Mouse (Mus musculus): Measurements from ENCODE around the gene Zfp663. TPM values are rescaled to one million over a fixed set of nuclear protein-coding genes. Genes with fewer than 3 reads are reported as not detected.

Zfp663 gene
- total RNA-seq, 1 experiment, result not detected

DNA sequence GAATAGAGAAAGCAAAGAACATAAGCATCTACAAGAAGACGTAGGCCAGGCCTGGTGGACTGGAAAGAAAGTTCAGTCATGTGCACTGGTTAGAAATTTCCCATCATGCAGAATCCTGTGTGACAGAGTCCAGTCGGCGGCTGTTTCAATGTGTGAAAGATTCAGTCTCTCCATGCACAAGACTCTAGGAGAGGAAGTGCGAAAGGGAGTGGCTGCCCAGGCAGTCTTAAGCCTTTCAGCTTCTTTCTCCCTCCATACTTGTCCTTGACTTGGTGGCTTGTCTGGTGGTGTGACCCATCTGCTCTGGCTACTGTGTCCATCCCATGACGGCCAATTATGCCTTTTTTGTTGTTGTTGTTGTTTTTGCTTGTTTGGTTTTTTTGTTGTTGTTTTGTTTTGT lies 22.3 kb downstream of the Zfp663 start:
- no peak for DNase-seq (ENCODE audit: low read depth, low spot score)
- TF ChIP-seq MAFK (IDR thresholded peaks at IDR 0.05; ENCODE audit: insufficient read depth, low read depth, low read length) (no peak), ZNF384 (IDR thresholded peaks at IDR 0.05; ENCODE audit: low read depth, low read length) (no peak), CHD2 (IDR thresholded peaks at IDR 0.05; ENCODE audit: low read depth, low read length) (no peak), HCFC1 (IDR thresholded peaks at IDR 0.05; ENCODE audit: borderline replicate concordance, insufficient read depth, low read length) (no peak), ZC3H11A (IDR thresholded peaks at IDR 0.05; ENCODE audit: borderline replicate concordance, low read depth, low read length) (no peak)
- Histone ChIP-seq H3K9ac (ENCODE audit: insufficient read depth, low read depth, low read length, poor library complexity, severe bottlenecking) (no peak overlapping the region), H3K36me3 (ENCODE audit: control insufficient read depth, insufficient read depth, low read length, poor library complexity, severe bottlenecking) (no peaks in the 10 kb centered on the region), H3K27ac (ENCODE audit: insufficient read depth, low read depth, low read length, poor library complexity, severe bottlenecking) (no peak overlapping the region), H3K4me1 (ENCODE audit: control insufficient read depth in 2 of 2, insufficient read depth in 2 of 2, low read length in 2 of 2, poor library complexity in 1 of 2) (no peaks in the 10 kb centered on the region), H3K9me3 (ENCODE audit: control insufficient read depth, insufficient read depth, low read depth, low read length) (no peaks in the 10 kb centered on the region), H3K4me3 (ENCODE audit: insufficient read depth in 1 of 2, low read depth in 1 of 2, low read length in 2 of 2, poor library complexity in 1 of 2, severe bottlenecking in 1 of 2) (no peak overlapping the region)
- in situ Hi-C loops (cut with MboI; ENCODE audit: low sequenced_read_pairs in 2 of 2, unreplicated experiment in 2 of 2), result loop anchor here in 1 of 2 experiments (10.0 kb wide), 1 partner anchor 271 kb away; no protein-coding TSS in a partner anchor

DNA sequence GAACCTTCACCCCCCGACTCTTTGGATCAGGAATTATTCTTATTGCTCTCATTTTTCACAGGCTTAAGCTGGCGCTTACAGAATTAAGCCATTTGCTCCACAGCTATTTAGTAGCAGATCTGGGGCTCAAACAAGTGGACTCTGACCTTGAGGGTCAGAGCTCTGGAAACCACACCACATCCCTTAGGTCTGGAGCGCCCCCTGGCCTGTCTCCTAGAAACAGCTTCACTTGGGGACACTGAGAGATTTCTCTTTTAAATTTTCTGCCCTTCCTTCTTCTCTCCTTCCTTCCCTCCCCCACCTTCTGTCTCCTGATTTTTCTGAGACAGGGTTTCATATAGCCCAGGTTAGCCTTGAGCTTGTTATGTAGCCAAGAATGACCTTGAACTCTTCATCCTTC lies 31.3 kb downstream of the Zfp663 start:
- no peaks in the 10 kb centered on the region for H3K4me1 ChIP-seq (ENCODE audit: control insufficient read depth in 2 of 2, insufficient read depth in 2 of 2, low read length in 2 of 2, poor library complexity in 1 of 2)
- H3K36me3 ChIP-seq (ENCODE audit: control insufficient read depth, insufficient read depth, low read length, poor library complexity, severe bottlenecking), result no peaks in the 10 kb centered on the region
- H3K9me3 ChIP-seq (ENCODE audit: control insufficient read depth, insufficient read depth, low read depth, low read length), result no peaks in the 10 kb centered on the region
- in situ Hi-C loops (cut with MboI; ENCODE audit: low sequenced_read_pairs in 2 of 2, unreplicated experiment in 2 of 2), result no loop called here
- H3K27ac ChIP-seq (ENCODE audit: insufficient read depth, low read depth, low read length, poor library complexity, severe bottlenecking), result no peak overlapping the region
- DNase-seq (ENCODE audit: low read depth, low spot score), result no peak
- no peak overlapping the region for H3K9ac ChIP-seq (ENCODE audit: insufficient read depth, low read depth, low read length, poor library complexity, severe bottlenecking)
- no peak for TF ChIP-seq ZNF384 (IDR thresholded peaks at IDR 0.05; ENCODE audit: low read depth, low read length)
- no peak for TF ChIP-seq CHD2 (IDR thresholded peaks at IDR 0.05; ENCODE audit: low read depth, low read length)
- TF ChIP-seq ZC3H11A (IDR thresholded peaks at IDR 0.05; ENCODE audit: borderline replicate concordance, low read depth, low read length), result no peak
- TF ChIP-seq MAFK (IDR thresholded peaks at IDR 0.05; ENCODE audit: insufficient read depth, low read depth, low read length), result no peak
- no peak for TF ChIP-seq HCFC1 (IDR thresholded peaks at IDR 0.05; ENCODE audit: borderline replicate concordance, insufficient read depth, low read length)
- H3K4me3 ChIP-seq (ENCODE audit: insufficient read depth in 1 of 2, low read depth in 1 of 2, low read length in 2 of 2, poor library complexity in 1 of 2, severe bottlenecking in 1 of 2), result no peak overlapping the region

DNA sequence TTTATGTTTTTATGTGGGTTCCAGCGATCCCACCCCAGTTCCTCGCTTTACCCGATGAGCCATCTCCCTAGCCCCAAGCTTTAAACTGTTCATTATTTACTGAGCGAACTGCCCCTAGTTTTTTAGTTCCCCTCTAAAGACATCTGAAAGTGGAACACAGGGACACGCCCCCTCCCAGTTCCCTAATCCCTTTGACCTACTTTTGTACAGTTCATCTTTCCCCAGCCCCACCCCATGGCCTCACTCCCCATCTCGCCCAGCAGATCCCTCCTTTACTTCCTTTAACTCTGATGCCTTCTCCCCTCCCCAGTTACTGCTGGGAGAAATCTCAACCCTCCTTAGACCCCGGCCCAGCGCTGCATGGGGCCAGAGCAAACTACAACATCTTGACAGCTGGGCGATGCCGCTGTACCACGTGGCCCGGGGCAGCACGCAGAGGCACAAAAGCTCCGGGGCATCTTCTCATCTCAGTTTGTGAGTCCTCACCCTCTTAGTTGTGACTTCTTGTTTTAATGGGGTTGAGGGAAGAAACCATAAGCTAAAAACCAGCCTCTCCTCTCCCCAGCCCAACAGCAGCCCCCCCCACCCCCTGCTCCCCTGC lies 35.8 kb downstream of the Zfp663 start:
- no peak for DNase-seq (ENCODE audit: low read depth, low spot score)
- H3K36me3 ChIP-seq (ENCODE audit: control insufficient read depth, insufficient read depth, low read length, poor library complexity, severe bottlenecking), result no peaks in the 10 kb centered on the region
- TF ChIP-seq HCFC1 (IDR thresholded peaks at IDR 0.05; ENCODE audit: borderline replicate concordance, insufficient read depth, low read length) (no peak), ZNF384 (IDR thresholded peaks at IDR 0.05; ENCODE audit: low read depth, low read length) (no peak), ZC3H11A (IDR thresholded peaks at IDR 0.05; ENCODE audit: borderline replicate concordance, low read depth, low read length) (no peak), MAFK (IDR thresholded peaks at IDR 0.05; ENCODE audit: insufficient read depth, low read depth, low read length) (no peak), CHD2 (IDR thresholded peaks at IDR 0.05; ENCODE audit: low read depth, low read length) (no peak)
- in situ Hi-C loops (cut with MboI; ENCODE audit: low sequenced_read_pairs in 2 of 2, unreplicated experiment in 2 of 2), result no loop called here
- H3K27ac ChIP-seq (ENCODE audit: insufficient read depth, low read depth, low read length, poor library complexity, severe bottlenecking), result no peak overlapping the region
- no peaks in the 10 kb centered on the region for H3K9me3 ChIP-seq (ENCODE audit: control insufficient read depth, insufficient read depth, low read depth, low read length)
- no peak overlapping the region for H3K9ac ChIP-seq (ENCODE audit: insufficient read depth, low read depth, low read length, poor library complexity, severe bottlenecking)
- no peaks in the 10 kb centered on the region for H3K4me1 ChIP-seq (ENCODE audit: control insufficient read depth in 2 of 2, insufficient read depth in 2 of 2, low read length in 2 of 2, poor library complexity in 1 of 2)
- H3K4me3 ChIP-seq (ENCODE audit: insufficient read depth in 1 of 2, low read depth in 1 of 2, low read length in 2 of 2, poor library complexity in 1 of 2, severe bottlenecking in 1 of 2), result no peak overlapping the region

DNA sequence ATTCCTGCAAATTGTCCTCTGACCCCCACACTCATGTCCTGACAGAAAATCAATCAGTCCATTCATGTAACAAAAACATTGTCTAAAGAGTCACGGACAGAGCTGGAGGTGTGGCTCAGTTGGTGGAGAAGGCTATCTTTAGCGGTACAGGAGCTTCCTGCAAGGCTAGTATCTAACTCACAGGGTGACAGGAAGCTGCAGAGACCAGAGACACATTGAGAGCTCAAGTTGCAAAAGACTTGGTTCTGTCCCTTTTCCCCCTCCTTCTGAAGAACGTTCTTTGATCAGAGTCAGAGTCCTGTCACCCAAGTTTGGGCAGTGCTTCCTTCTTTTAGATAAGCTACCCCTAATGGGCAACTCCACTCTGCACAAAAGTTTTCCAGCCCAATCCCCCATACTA lies 38.8 kb downstream of the Zfp663 start:
- Histone ChIP-seq H3K4me1 (ENCODE audit: control insufficient read depth in 2 of 2, insufficient read depth in 2 of 2, low read length in 2 of 2, poor library complexity in 1 of 2) (no peaks in the 10 kb centered on the region; a peak in 1 of 4 replicates), H3K9me3 (ENCODE audit: control insufficient read depth, insufficient read depth, low read depth, low read length) (no peaks in the 10 kb centered on the region), H3K9ac (ENCODE audit: insufficient read depth, low read depth, low read length, poor library complexity, severe bottlenecking) (no peak overlapping the region), H3K27ac (ENCODE audit: insufficient read depth, low read depth, low read length, poor library complexity, severe bottlenecking) (no peak overlapping the region), H3K36me3 (ENCODE audit: control insufficient read depth, insufficient read depth, low read length, poor library complexity, severe bottlenecking) (no peaks in the 10 kb centered on the region), H3K4me3 (ENCODE audit: insufficient read depth in 1 of 2, low read depth in 1 of 2, low read length in 2 of 2, poor library complexity in 1 of 2, severe bottlenecking in 1 of 2) (no peak overlapping the region)
- in situ Hi-C loops (cut with MboI; ENCODE audit: low sequenced_read_pairs in 2 of 2, unreplicated experiment in 2 of 2), result no loop called here
- no peak for DNase-seq (ENCODE audit: low read depth, low spot score)
- TF ChIP-seq HCFC1 (IDR thresholded peaks at IDR 0.05; ENCODE audit: borderline replicate concordance, insufficient read depth, low read length), result no peak
- TF ChIP-seq ZNF384 (IDR thresholded peaks at IDR 0.05; ENCODE audit: low read depth, low read length), result no peak
- no peak for TF ChIP-seq ZC3H11A (IDR thresholded peaks at IDR 0.05; ENCODE audit: borderline replicate concordance, low read depth, low read length)
- no peak for TF ChIP-seq MAFK (IDR thresholded peaks at IDR 0.05; ENCODE audit: insufficient read depth, low read depth, low read length)
- TF ChIP-seq CHD2 (IDR thresholded peaks at IDR 0.05; ENCODE audit: low read depth, low read length), result no peak
